ENCODE assay signal across 11 mouse cellular contexts in genomic region chr12:108896006-108896405, GRCm38 (mm10). TPM values are rescaled to one million over a fixed set of nuclear protein-coding genes. Genes with fewer than 3 reads are reported as not detected.
A peak's percentile ranks its signal among the peaks of the same experiment; 100 is the strongest.
DNase-seq lines count a peak whose midpoint lies in the region; ATAC-seq and TF ChIP-seq lines count a peak whose summit lies in the region.
"Had no signal": no experiment of that assay in that cellular context is flagged by ENCODE, and none has a peak within 500 bp of the region (broad histone marks: within the 10 kb centered on the region; RNA-seq: fewer than 3 reads in every experiment).

No protein-coding gene starts in this region.

- H3K4me3 ChIP-seq in layer of hippocampus, adult 2 months = no peak overlapping the region
- H3K4me3 ChIP-seq: liver, embryonic 15.5 days; neural tube, embryonic 12.5 days had no signal

- H3K27ac ChIP-seq in layer of hippocampus, adult 2 months = no peak overlapping the region
- H3K27ac ChIP-seq: liver, embryonic 15.5 days; neural tube, embryonic 12.5 days had no signal

- TF ChIP-seq CTCF in layer of hippocampus, adult 2 months (conservative IDR thresholded peaks at IDR 0.05) = peak; percentile 71

- ATAC-seq in megakaryocyte-erythroid progenitor cell, adult 5-6 weeks (replicated peaks; ENCODE audit: low FRiP score, low TSS enrichment, poor library complexity, severe bottlenecking) = peak; percentile 69
- ATAC-seq: inflammation-experienced regulatory T-cells, adult 6 months had no signal

- peak; percentile 39 for DNase-seq in adrenal gland, adult 2 months
- DNase-seq in adrenal gland, adult 8-10 months = no peak
- no peak for DNase-seq in layer of hippocampus, adult 2 months (ENCODE audit: low spot score in 2 of 2)
- DNase-seq in layer of hippocampus, postnatal 10 days (ENCODE audit: low spot score in 2 of 2) = no peak
- peak; percentile 52 for DNase-seq in adipocyte (ENCODE audit: low spot score)
- no peak for DNase-seq in neural tube, embryonic 10.5 days (ENCODE audit: extremely low spot score, low spot score)
- no peak for DNase-seq in ovary, postnatal 36 days (ENCODE audit: low spot score)

RNA-seq across cellular contexts. Expression of gene Wars, which starts 2.0 kb away (rescaled TPM):
- total RNA-seq in adrenal gland, adult 2 months (2021) = 10 to 100 TPM; 53.2 to 66.3 TPM
- 56.3 and 61.5 TPM in 2 replicates for polyA plus RNA-seq in adrenal gland, adult 2 months (2012; rRNA removed)
- total RNA-seq in adrenal gland, adult 8-10 months (2022) = 10 to 100 TPM; 63.1 to 70.0 (median 66.8) TPM
- 10 to 100 TPM; 82.0 to 86.2 TPM for total RNA-seq in layer of hippocampus, adult 2 months (2021)
- total RNA-seq in layer of hippocampus, postnatal 10 days (2021) = 10 to 100 TPM; 82.9 to 91.9 TPM
- total RNA-seq in megakaryocyte-erythroid progenitor cell, adult 5-6 weeks (2014; fragmentation: Nextera tagmentation) = 48.8 and 56.3 TPM in 2 replicates
- 54.6 and 74.4 TPM in 2 replicates for total RNA-seq in megakaryocyte-erythroid progenitor cell, adult 5-6 weeks (2017)

RNA-seq across cellular contexts. Expression of gene Wdr25, which starts 2.6 kb away (rescaled TPM):
- 10 to 100 TPM in 1 of 2 experiments, 1 to 10 TPM in 1; 6.7 to 12.0 TPM for total RNA-seq in adrenal gland, adult 2 months (2021)
- 6.5 and 8.3 TPM in 2 replicates for polyA plus RNA-seq in adrenal gland, adult 2 months (2012; rRNA removed)
- 1 to 10 TPM; 8.1 to 9.6 (median 8.4) TPM for total RNA-seq in adrenal gland, adult 8-10 months (2022)
- total RNA-seq in layer of hippocampus, adult 2 months (2021) = 10 to 100 TPM; 11.0 to 12.2 TPM
- total RNA-seq in layer of hippocampus, postnatal 10 days (2021) = 1 to 10 TPM; 7.1 to 9.0 TPM
- 9.4 and 9.7 TPM in 2 replicates for total RNA-seq in megakaryocyte-erythroid progenitor cell, adult 5-6 weeks (2014; fragmentation: Nextera tagmentation)
- total RNA-seq in megakaryocyte-erythroid progenitor cell, adult 5-6 weeks (2017) = 3.0 and 6.9 TPM in 2 replicates

Comparison
In these comparisons a context has a peak if more than half of its experiments do, and no peak if none do; other contexts are left out.
1. DNase-seq: peak in adrenal gland, adult 2 months (single experiment) and adipocyte (single experiment); none in adrenal gland, adult 8-10 months (single experiment), layer of hippocampus, adult 2 months (0 of 2), layer of hippocampus, postnatal 10 days (0 of 2), neural tube, embryonic 10.5 days (single experiment) and ovary, postnatal 36 days (single experiment).